Mouse (Mus musculus) forebrain, postnatal 0 days (tissue): ENCODE data around the gene Pgls. TPM values are rescaled to one million over a fixed set of nuclear protein-coding genes. Genes with fewer than 3 reads are reported as not detected.

Experiments
- ATAC-seq: fragments of 200-750 bp; cut with Nextera tagmentation; 2 replicates; pipeline ENCODE4 v1.8.0; 2017; ENCODE audit warnings: mild to moderate bottlenecking, moderate library complexity
- DNase-seq: peaks from one replicate; pipeline ENCODE4 v3.0.0-alpha.2; 2015
- H3K27ac ChIP-seq: fragments of 300-500 bp; sonication (generic); 2 replicates; pipeline ENCODE4 v1.5.1; 2014; ENCODE audit warnings: low read depth, mild to moderate bottlenecking, antibody characterized with exemption, low read length, moderate library complexity, mixed read lengths
- H3K27me3 ChIP-seq: fragments of 300-500 bp; sonication (generic); 2 replicates; pipeline ENCODE4 v1.6.1; 2014; ENCODE audit warnings: mild to moderate bottlenecking, low read length, mixed read lengths; ENCODE audit not compliant: insufficient read depth
- H3K36me3 ChIP-seq: fragments of 300-500 bp; sonication (generic); 2 replicates; pipeline ENCODE4 v1.6.1; 2014; ENCODE audit warnings: mild to moderate bottlenecking, moderate library complexity; ENCODE audit not compliant: insufficient read depth
- H3K4me1 ChIP-seq: fragments of 300-500 bp; sonication (generic); 2 replicates; pipeline ENCODE4 v1.6.1; 2014; ENCODE audit warnings: antibody characterized with exemption; ENCODE audit not compliant: insufficient read depth
- H3K4me2 ChIP-seq: fragments of 300-500 bp; sonication (generic); 2 replicates; pipeline ENCODE4 v1.6.1; 2014; ENCODE audit warnings: low read depth, mild to moderate bottlenecking, moderate library complexity
- H3K4me3 ChIP-seq: fragments of 300-500 bp; sonication (generic); 2 replicates; pipeline ENCODE4 v1.5.1; 2014; ENCODE audit warnings: low read depth, low read length, mixed read lengths
- H3K9ac ChIP-seq: fragments of 300-500 bp; sonication (generic); 2 replicates; pipeline ENCODE4 v1.6.1; 2014; ENCODE audit warnings: mild to moderate bottlenecking
- H3K9me3 ChIP-seq: fragments of 300-500 bp; sonication (generic); 2 replicates; pipeline ENCODE4 v1.6.1; 2016; ENCODE audit warnings: low read length
- CTCF ChIP-seq: sonication (generic); IDR thresholded peaks from 2 replicates; pipeline ENCODE4 v1.5.1; 2016; ENCODE audit warnings: antibody characterized with exemption, control low read depth, low read depth
- WGBS: fragments of 180-500 bp; shearing (Covaris S2); extraction: QIAGEN DNeasy Blood & Tissue Kit; methylation state at CpG from one replicate; pipeline ENCODE4 v1.1.7; 2014; 5-methylcytosine and 5-hydroxymethylcytosine counted together
- polyA plus RNA-seq: library from polyadenylated mRNA; unstranded; fragments of >200 nt; fragmentation: Nextera tagmentation; extraction: Ambion mirVana; gene quantifications from 2 replicates; pipeline ENCODE4 v1.2.1, GENCODE M21; 2015
- total RNA-seq: library from RNA; depleted of rRNA; stranded (reverse); fragments of >200 nt; gene quantifications from 2 replicates; pipeline ENCODE4 v1.2.3, GENCODE M21; 2014

Gene Pgls
- total and polyA plus RNA-seq, 2 experiments from 2014 or later = 248 to 262 TPM

- Histone ChIP-seq H3K27me3 (no peaks in the 10 kb centered on the region), H3K9ac (peak within 1 kb of the TSS; percentile 76), H3K9me3 (no peaks in the 10 kb centered on the region), H3K4me3 (peak within 1 kb of the TSS; percentile 90), H3K4me1 (peaks cover 9% of the 10 kb centered on the region; the same call in 1 of the 2 replicates), H3K4me2 (peak within 1 kb of the TSS; percentile 84), H3K27ac (peak within 1 kb of the TSS; percentile 90), H3K36me3 (peaks cover 18% of the 10 kb centered on the region)
- ATAC-seq = peak; percentile 99
- DNase-seq = peak; percentile 99
- peak; percentile 37 for TF ChIP-seq CTCF
- WGBS = 1% methylated on average over 80 of the region's 82 CpGs
Observed at GRCm38 (mm10) chr8:71610822-71611651, 19.1 kb downstream of the Pgls start, which contains the start of gene Colgalt1. Gene Colgalt1, plus strand, starts transcription at chr8:71610998.

- no peaks in the 10 kb centered on the region for H3K27me3 ChIP-seq
- DNase-seq (no peak), ATAC-seq (no peak)
- peak overlapping the region; percentile 76 for H3K9ac ChIP-seq
- H3K4me2 ChIP-seq = peak overlapping the region; percentile 84
- H3K9me3 ChIP-seq = no peaks in the 10 kb centered on the region
- H3K36me3 ChIP-seq = peaks cover 29% of the 10 kb centered on the region
- H3K27ac ChIP-seq = no peak overlapping the region
- peak overlapping the region; percentile 90 for H3K4me3 ChIP-seq
- TF ChIP-seq CTCF = no peak
- peaks cover 9% of the 10 kb centered on the region; the same call in 1 of the 2 replicates for H3K4me1 ChIP-seq
- 33% methylated on average over 5 of the region's 5 CpGs for WGBS
Observed at GRCm38 (mm10) chr8:71612141-71612540, 20.2 kb downstream of the Pgls start.

DNA sequence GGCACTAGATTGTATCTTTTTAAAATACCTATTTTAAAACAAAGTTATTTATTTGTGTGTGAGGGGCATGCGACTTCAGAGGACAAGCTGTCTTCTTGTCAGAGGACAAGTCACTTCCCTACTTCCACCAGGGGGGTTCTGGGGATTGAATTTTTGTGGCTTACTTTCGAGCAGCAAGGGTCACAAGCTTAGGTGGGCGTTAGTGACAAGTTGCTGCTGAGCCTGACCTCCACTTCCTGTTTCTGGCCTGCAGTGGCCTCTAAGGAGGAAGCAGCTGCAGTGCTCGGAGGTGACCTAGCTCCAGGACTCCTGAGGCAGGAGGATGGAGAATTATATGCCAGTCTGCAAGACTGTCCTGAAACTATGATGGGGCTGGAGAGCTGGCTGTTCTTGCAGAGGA is 21.4 kb downstream of the Pgls start:
- 73% methylated on average over 4 of the region's 4 CpGs for WGBS
- H3K4me2 ChIP-seq = no peak overlapping the region

GRCm38 (mm10) chr8:71619786-71620185 is 27.8 kb downstream of the Pgls start:
- Histone ChIP-seq H3K27me3 (no peaks in the 10 kb centered on the region), H3K4me1 (no peaks in the 10 kb centered on the region), H3K9ac (no peak overlapping the region), H3K4me3 (no peak overlapping the region), H3K4me2 (no peak overlapping the region), H3K9me3 (no peaks in the 10 kb centered on the region), H3K36me3 (peaks cover 86% of the 10 kb centered on the region), H3K27ac (no peak overlapping the region)
- DNase-seq (no peak), ATAC-seq (no peak)
- WGBS = 96% methylated on average over 2 of the region's 2 CpGs
- no peak for TF ChIP-seq CTCF

More for the DNA sequence above, 21.4 kb downstream of the Pgls start:
- H3K36me3 ChIP-seq = peaks cover 41% of the 10 kb centered on the region
- peaks cover 9% of the 10 kb centered on the region; the same call in 1 of the 2 replicates for H3K4me1 ChIP-seq
- no peak overlapping the region for H3K9ac ChIP-seq
- H3K27ac ChIP-seq = no peak overlapping the region
- H3K9me3 ChIP-seq = no peaks in the 10 kb centered on the region
- no peak for TF ChIP-seq CTCF
- H3K27me3 ChIP-seq = no peaks in the 10 kb centered on the region
- DNase-seq (no peak), ATAC-seq (no peak)
- no peak overlapping the region for H3K4me3 ChIP-seq

GRCm38 (mm10) chr8:71625088-71625487 is 33.1 kb downstream of the Pgls start:
- DNase-seq (no peak), ATAC-seq (no peak)
- Histone ChIP-seq H3K4me3 (no peak overlapping the region), H3K4me1 (peaks cover 9% of the 10 kb centered on the region), H3K27ac (no peak overlapping the region), H3K9me3 (no peaks in the 10 kb centered on the region), H3K4me2 (no peak overlapping the region), H3K9ac (no peak overlapping the region), H3K27me3 (no peaks in the 10 kb centered on the region), H3K36me3 (peaks cover 40% of the 10 kb centered on the region)
- TF ChIP-seq CTCF = no peak
- 82% methylated on average over 1 of the region's 1 CpGs for WGBS

- WGBS = 84% methylated on average over 9 of the region's 9 CpGs
- H3K36me3 ChIP-seq = peaks cover 38% of the 10 kb centered on the region
- H3K9ac ChIP-seq = no peak overlapping the region
- H3K27me3 ChIP-seq = no peaks in the 10 kb centered on the region
- H3K4me3 ChIP-seq = no peak overlapping the region
- ATAC-seq (no peak), DNase-seq (no peak)
- H3K4me1 ChIP-seq = peaks cover 9% of the 10 kb centered on the region
- no peaks in the 10 kb centered on the region for H3K9me3 ChIP-seq
- no peak for TF ChIP-seq CTCF
- H3K4me2 ChIP-seq = no peak overlapping the region
- H3K27ac ChIP-seq = no peak overlapping the region
Observed at GRCm38 (mm10) chr8:71626753-71627152, 34.8 kb downstream of the Pgls start.
